Mouse (Mus musculus): ENCODE results near the gene Stoml3.

DNA sequence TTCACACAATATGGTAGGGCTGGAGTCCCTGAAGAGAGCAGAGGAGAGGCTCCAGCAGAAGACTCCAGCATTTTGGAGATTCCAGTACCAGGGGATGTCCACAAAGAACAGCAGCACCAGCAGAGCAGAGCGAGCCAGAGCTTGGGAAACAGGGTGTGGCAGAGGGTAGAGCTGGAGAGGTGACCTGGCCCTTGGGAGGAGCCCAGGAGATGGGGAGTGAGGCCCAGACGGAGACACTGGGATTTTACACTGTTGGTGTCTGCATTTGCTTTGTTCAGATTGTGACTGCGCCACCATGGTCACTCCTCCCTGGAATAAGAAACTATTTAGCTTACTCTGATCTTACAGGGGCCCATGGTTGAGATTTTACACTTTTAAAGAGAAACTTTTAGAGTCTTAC is 41.7 kb upstream of the Stoml3 start:
- TF ChIP-seq MYC (IDR thresholded peaks at IDR 0.05; ENCODE audit: low read depth, low read length) (no peak), CTCF (conservative IDR thresholded peaks at IDR 0.05 in 1 of 2, IDR thresholded peaks at IDR 0.05 in 1 of 2; ENCODE audit: low read depth in 2 of 2, low read length in 2 of 2) (no peak)

All from CH12.LX (cell line).